Mouse (Mus musculus) brain, embryonic 18.5 days (tissue): ENCODE data around the gene Cracr2b.

Source experiments
- DNase-seq: peaks from one replicate; pipeline ENCODE4 v3.0.0-alpha.2; 2012; ENCODE audit warnings: low read depth, low spot score

Cracr2b gene

GRCm38 (mm10) chr7:141460391-141461113, at the start of gene Cracr2b:
Gene Cracr2b, plus strand, starts transcription at chr7:141461094.
- no peak for DNase-seq

DNA sequence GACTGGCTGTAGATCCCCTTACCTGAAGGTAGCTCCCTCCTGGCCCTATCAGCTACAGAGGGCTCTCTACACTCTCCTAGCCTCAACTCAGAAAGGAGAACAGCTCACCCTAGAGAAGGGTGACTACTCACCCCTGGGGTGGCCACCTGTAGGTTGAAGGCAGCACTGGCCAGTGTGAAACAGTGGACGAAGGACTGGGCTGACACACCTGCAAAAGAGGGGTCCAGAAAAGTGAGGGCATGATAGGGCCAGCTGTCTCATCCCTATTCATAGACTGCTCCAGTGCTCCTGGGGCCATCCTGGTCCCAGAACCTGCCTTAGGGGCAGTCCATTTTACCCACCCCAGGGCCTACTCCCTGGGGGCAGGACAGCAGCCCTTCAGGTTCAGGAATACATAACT, 49.2 kb upstream of the Cracr2b start:
- DNase-seq = no peak

GRCm38 (mm10) chr7:141413331-141413730, 47.6 kb upstream of the Cracr2b start:
- no peak for DNase-seq

DNA sequence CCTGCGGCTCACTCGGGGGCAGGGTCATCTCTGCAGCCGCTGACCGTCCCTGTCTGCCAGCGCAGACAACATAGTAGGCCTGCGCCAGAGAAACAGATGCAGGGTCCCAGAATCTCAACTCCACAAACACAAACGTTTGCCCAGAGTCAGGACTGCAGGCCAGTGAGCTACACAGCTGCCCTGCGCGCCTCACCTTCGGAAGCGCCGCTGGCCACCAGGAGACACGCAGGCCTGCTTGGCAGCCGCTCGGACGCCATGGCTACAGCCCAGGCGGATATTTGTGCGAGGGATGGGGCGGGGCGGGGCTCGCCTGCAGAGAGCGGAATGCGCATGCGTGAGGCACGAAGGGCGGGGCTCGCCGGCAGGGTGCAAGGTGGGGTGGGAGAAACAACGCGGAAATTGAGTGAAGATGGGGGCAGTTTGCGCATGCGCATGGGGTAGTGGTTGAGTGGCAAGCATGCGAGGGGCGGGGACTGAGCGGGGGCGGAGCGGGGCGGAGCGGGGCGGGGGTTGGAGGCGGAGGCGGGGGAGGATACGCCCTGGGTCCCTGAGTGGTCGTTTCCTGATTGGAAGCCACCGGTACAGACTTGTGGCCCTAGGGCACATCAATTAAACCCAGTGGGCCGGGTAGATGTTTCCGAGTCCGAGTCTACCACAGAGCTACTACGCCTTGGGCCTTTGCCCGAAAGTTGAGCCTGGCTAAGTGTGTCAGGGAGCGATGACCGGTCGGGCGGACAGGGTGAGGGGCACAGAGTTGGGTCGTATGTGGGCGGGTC, 46.9 kb upstream of the Cracr2b start, which contains the start of gene Gatd1:
Gene Gatd1 (minus strand): TSS at position 328 of the 776 bp plus-strand sequence.
- DNase-seq = peak; percentile 98

GRCm38 (mm10) chr7:141416144-141416841, 44.6 kb upstream of the Cracr2b start:
- DNase-seq = no peak

DNA sequence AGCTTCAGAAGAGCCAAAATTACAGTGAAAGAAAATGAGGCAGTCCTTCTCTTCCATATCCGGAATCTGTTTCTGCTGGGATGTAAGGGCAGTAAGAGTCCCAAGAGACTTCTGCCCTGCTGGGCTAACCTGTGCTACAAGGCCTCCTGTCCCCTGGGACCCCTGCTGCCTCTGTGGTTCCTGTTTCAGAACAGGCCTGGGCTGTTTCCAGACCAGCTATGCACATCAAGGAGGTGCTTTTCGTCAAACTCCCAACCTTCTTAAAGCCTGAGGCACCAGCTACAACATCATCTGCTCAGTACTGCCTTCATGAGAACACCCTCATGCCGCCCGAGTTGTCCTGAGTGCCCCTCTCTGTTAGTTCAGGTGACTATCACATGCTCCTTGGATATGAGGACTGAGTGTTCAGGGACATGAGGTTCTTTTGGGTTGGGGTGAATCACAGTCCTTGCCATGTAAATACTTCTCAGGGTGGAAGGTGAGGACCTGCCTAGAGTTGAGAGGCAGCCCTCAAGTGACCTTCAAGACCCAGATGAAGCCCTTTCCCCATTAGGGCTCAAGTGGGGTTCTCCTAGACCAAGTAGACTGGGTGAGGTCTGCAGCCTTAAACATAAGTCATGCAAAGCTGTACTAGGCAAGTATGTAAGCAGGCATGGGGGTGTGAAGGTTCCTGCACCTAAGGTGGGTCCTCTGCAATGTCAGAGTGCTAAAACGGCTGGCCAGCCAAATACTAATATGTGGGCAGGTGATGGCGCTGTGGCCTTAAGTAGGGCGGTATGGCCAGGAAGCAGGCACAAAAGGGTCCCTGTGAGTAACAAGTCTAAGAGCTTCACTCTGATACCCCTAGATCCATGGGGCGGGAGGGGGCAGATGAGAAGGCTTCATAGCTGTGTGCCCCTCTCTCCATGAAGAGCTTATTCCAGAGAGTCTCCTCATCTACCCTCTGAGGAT, 42.9 kb upstream of the Cracr2b start:
- no peak for DNase-seq

GRCm38 (mm10) chr7:141418970-141419369, 41.9 kb upstream of the Cracr2b start:
- no peak for DNase-seq

- no peak for DNase-seq
These were observed 40.7 kb upstream of the Cracr2b start for GRCm38 (mm10) chr7:141420030-141420702.

GRCm38 (mm10) chr7:141423811-141424210, 37.1 kb upstream of the Cracr2b start:
- DNase-seq = no peak

DNA sequence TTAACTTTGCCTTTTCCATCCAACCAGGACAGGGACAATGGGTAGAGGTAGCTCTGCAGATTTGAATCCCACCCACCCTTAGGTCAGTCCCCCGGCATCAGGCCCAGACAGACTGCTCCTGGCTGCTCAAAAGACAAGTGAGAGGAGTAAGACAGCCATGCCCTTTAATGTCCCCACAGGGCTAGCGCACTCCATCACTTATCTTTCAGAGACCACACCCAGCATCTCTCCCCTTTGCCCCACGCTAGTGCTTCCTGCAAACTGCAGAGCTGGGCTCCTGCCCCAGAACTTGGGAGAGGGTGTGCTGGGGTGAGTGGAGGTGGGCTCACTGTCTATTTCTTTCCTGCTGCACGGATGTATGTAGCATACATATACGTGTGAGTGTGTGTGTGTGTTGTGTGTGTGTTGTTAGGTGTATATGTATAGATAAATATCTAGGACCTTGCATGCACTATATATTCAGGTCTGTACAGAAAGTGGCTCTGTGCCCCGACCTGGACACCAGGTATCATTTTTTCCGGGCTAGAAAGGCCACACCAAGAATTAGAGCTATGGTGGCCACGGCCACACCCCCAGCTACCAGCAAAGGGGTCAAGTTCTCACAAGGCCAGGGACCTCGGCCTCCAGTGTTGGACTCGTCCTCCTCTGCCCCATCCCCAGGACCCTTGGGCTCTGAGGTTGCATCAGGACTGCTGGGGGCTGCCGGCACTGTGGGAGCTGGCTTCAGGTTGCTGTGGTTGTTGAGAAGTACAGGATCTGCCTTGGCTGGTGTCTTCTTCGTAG, 33.8 kb upstream of the Cracr2b start:
- DNase-seq = no peak

GRCm38 (mm10) chr7:141428701-141429100, 32.2 kb upstream of the Cracr2b start:
- no peak for DNase-seq

- peak; percentile 71 for DNase-seq
These were observed 31.6 kb upstream of the Cracr2b start, which contains the start of gene Cend1 for GRCm38 (mm10) chr7:141429310-141429709. Gene Cend1, minus strand, starts transcription at chr7:141429491.

- no peak for DNase-seq
These were observed 30.9 kb upstream of the Cracr2b start for GRCm38 (mm10) chr7:141429840-141430584.

DNA sequence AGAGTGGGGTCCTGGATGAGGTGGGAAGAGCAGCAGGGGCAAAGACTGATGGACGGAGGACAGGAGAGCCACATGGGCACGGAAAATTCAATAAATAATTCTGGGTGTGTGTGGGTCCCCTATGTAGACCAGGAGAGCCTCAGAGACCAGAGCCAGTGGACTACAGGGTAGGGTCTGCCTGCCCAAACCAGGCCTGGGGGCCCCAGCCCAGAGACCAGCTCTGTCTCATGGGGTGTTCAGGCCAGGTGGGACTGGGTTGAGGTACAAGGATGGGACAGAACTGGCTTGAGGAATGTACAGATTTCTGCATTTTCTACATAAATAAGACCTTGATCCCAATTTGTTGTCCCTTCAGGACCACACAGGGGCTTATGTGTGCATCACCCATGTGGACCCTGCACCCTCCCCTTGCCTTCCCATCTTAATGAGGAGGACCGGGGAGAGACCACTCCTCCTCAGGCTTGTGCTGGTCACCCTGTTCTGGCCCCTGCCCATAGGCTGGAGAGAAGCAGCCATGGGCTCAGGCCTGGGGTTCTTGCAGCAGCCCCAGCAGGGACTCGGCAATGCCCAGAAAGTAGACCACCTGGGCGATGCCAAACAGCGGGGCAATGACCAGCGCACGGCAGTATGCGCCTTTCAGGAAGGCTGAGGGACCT, 30.2 kb upstream of the Cracr2b start:
- no peak for DNase-seq

GRCm38 (mm10) chr7:141431434-141432185, 29.3 kb upstream of the Cracr2b start:
- no peak for DNase-seq

- no peak for DNase-seq
These were observed 28.7 kb upstream of the Cracr2b start for GRCm38 (mm10) chr7:141432186-141432611.

DNA sequence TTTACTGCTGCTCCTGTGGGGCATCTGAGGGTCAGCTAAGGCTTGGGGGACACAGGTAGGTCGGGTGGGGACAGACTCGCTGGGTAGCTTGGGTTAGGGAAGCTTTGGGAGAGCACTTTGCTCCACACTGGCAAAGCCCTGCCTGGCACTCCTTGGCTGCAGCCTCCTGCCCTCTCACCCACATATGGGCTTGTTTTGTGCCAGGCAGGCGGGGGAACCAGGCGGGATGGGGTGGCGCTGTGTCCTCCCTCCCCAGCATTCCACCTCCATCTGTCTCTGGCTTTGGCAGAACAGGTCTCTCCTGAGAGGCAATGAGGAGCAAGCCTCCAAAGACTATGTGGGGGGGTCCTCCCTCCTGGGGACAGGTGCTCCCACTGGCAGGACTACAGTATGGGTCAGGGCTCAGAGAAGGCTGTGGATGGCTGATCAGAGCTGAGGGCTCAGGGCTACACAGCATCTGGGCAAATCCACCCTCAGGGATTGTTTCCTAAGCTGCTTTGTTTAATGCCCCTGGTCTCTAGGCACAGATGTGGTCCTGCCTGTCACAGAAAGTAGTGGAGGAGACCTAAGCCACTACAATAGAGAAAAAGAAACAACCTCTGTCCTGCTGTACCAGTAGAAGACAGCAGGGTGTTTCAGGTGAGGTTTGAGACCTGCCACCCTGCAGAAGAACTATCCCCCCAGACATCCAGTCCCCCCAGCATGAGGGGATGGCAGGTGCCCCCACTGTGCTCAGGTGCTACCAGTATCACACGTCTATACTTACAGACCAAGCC, 28.0 kb upstream of the Cracr2b start:
- DNase-seq = no peak
